Mouse (Mus musculus) ES-E14 (cell line): ENCODE data around the gene AL732309.1. TPM values are rescaled to one million over a fixed set of nuclear protein-coding genes. Genes with fewer than 3 reads are reported as not detected.

Experiments used
- DNase-seq: peaks from one replicate; pipeline ENCODE4 v3.0.0-alpha.2; 2013; ENCODE audit warnings: low read depth, low spot score
- H3K27ac ChIP-seq: 2 replicates; pipeline ENCODE4 v1.5.1; 2012; ENCODE audit warnings: low read depth, mild to moderate bottlenecking, low read length, moderate library complexity, mixed read lengths; ENCODE audit not compliant: poor library complexity, insufficient read depth, severe bottlenecking
- H3K36me3 ChIP-seq: 2 replicates; pipeline ENCODE4 v1.6.1; 2012; ENCODE audit warnings: mild to moderate bottlenecking, low read length, moderate library complexity, mixed read lengths; ENCODE audit not compliant: control insufficient read depth, poor library complexity, insufficient read depth, severe bottlenecking
- H3K4me1 ChIP-seq, 2 experiments: fragments of 150-350 bp in 1 of 2; sonication (generic) in 1 of 2; 2 replicates each; pipeline ENCODE4 v1.6.1; 2012; ENCODE audit warnings: low read length in 2 of 2, mild to moderate bottlenecking in 1 of 2, mixed read lengths in 1 of 2; ENCODE audit not compliant: control insufficient read depth in 2 of 2, insufficient read depth in 2 of 2, poor library complexity in 1 of 2
- H3K4me3 ChIP-seq, 2 experiments: fragments of 150-350 bp in 1 of 2; sonication (generic) in 1 of 2; 2 replicates each; pipeline ENCODE4 v1.5.1; 2012; ENCODE audit warnings: low read length in 2 of 2, low read depth in 1 of 2, mild to moderate bottlenecking in 1 of 2, mixed read lengths in 1 of 2; ENCODE audit not compliant: insufficient read depth in 1 of 2, poor library complexity in 1 of 2, severe bottlenecking in 1 of 2
- H3K9ac ChIP-seq: 2 replicates; pipeline ENCODE4 v1.6.1; 2012; ENCODE audit warnings: low read depth, mild to moderate bottlenecking, low read length, mixed read lengths; ENCODE audit not compliant: poor library complexity, insufficient read depth, severe bottlenecking
- H3K9me3 ChIP-seq: fragments of 150-350 bp; sonication (generic); 2 replicates; pipeline ENCODE4 v1.6.1; 2012; ENCODE audit warnings: low read depth, mild to moderate bottlenecking, low read length; ENCODE audit not compliant: control insufficient read depth, insufficient read depth
- CHD2 ChIP-seq: IDR thresholded peaks from 2 replicates; pipeline ENCODE4 v1.6.1; 2014; ENCODE audit warnings: mild to moderate bottlenecking, low read depth, low read length, inconsistent platforms
- HCFC1 ChIP-seq: IDR thresholded peaks from 2 replicates; pipeline ENCODE4 v1.6.1; 2012; ENCODE audit warnings: low read length, inconsistent platforms, borderline replicate concordance; ENCODE audit not compliant: insufficient read depth
- MAFK ChIP-seq: IDR thresholded peaks from 2 replicates; pipeline ENCODE4 v1.6.1; 2014; ENCODE audit warnings: mild to moderate bottlenecking, low read depth, low read length, inconsistent platforms; ENCODE audit not compliant: insufficient read depth
- ZC3H11A ChIP-seq: IDR thresholded peaks from 2 replicates; pipeline ENCODE4 v1.6.1; 2012; ENCODE audit warnings: low read depth, mild to moderate bottlenecking, inconsistent platforms, low read length, borderline replicate concordance
- ZNF384 ChIP-seq: IDR thresholded peaks from 2 replicates; pipeline ENCODE4 v1.6.1; 2012; ENCODE audit warnings: low read depth, low read length, inconsistent platforms
- in situ Hi-C, 2 experiments: fragments of 600-800 bp; cut with MboI; formaldehyde crosslinking; loops; one replicate each; pipeline ENCODE4 v1.15.1; 2025; ENCODE audit warnings: low sequenced_read_pairs in 2 of 2, inconsistent platforms in 1 of 2; ENCODE audit not compliant: unreplicated experiment in 2 of 2
- total RNA-seq: library from RNA; depleted of rRNA; stranded (reverse); fragments of 300-350 nt; gene quantifications from 2 replicates; pipeline ENCODE4 v1.2.3, GENCODE M21; 2012

Gene AL732309.1
- total RNA-seq, 1 experiment: 14.5 TPM

- no peak overlapping the region for H3K27ac ChIP-seq
Measured at GRCm38 (mm10) chr2:25265897-25266656, 19.4 kb upstream of the AL732309.1 start.

GRCm38 (mm10) chr2:25264851-25265250 is 18.2 kb upstream of the AL732309.1 start:
- H3K4me1 ChIP-seq: peaks cover 0 to 12% of the 10 kb centered on the region in 2 experiments; a peak in 1 of 4 replicates
- TF ChIP-seq CHD2 (no peak), ZC3H11A (no peak), HCFC1 (no peak), ZNF384 (no peak), MAFK (no peak)
- H3K36me3 ChIP-seq: peaks cover 10% of the 10 kb centered on the region; the same call in 1 of the 2 replicates

More at GRCm38 (mm10) chr2:25265897-25266656, 19.4 kb upstream of the AL732309.1 start:
- TF ChIP-seq CHD2: no peak
- DNase-seq: no peak
- Histone ChIP-seq H3K9me3 (no peaks in the 10 kb centered on the region), H3K9ac (0 out of 2 replicates have a peak overlapping the region, but pooled peaks have one; percentile 14), H3K4me1 (peaks cover 0 to 12% of the 10 kb centered on the region in 2 experiments; a peak in 2 of 4 replicates), H3K4me3 (peak overlapping the region in 1 of 2 experiments; percentile 4; a peak in 1 of 4 replicates), H3K36me3 (peaks cover 15% of the 10 kb centered on the region)
- in situ Hi-C loops: no loop called here

GRCm38 (mm10) chr2:25264286-25264660 is 17.6 kb upstream of the AL732309.1 start:
- in situ Hi-C loops: no loop called here
- TF ChIP-seq HCFC1 (no peak), ZC3H11A (no peak), MAFK (no peak), ZNF384 (no peak), CHD2 (no peak)
- H3K9ac ChIP-seq: peak overlapping the region; percentile 28

More at GRCm38 (mm10) chr2:25264851-25265250, 18.2 kb upstream of the AL732309.1 start:
- DNase-seq: no peak
- in situ Hi-C loops: no loop called here
- Histone ChIP-seq H3K9me3 (no peaks in the 10 kb centered on the region), H3K27ac (no peak overlapping the region), H3K4me3 (no peak overlapping the region; a peak in 1 of 4 replicates), H3K9ac (no peak overlapping the region)

GRCm38 (mm10) chr2:25263623-25264285 is 17.1 kb upstream of the AL732309.1 start:
- Histone ChIP-seq H3K36me3 (peaks cover 2% of the 10 kb centered on the region; the same call in 1 of the 2 replicates), H3K27ac (no peak overlapping the region), H3K4me3 (peak overlapping the region; percentile 87 to 90), H3K9ac (peak overlapping the region; percentile 86), H3K4me1 (peaks cover 0 to 12% of the 10 kb centered on the region in 2 experiments; a peak in 1 of 4 replicates), H3K9me3 (no peaks in the 10 kb centered on the region)
- in situ Hi-C loops: no loop called here
- TF ChIP-seq CHD2 (no peak), ZNF384 (no peak), HCFC1 (no peak), ZC3H11A (no peak), MAFK (no peak)
- DNase-seq: no peak

More at GRCm38 (mm10) chr2:25264286-25264660, 17.6 kb upstream of the AL732309.1 start:
- Histone ChIP-seq H3K36me3 (peaks cover 7% of the 10 kb centered on the region; the same call in 1 of the 2 replicates), H3K4me1 (peaks cover 0 to 12% of the 10 kb centered on the region in 2 experiments; a peak in 1 of 4 replicates), H3K27ac (no peak overlapping the region), H3K9me3 (no peaks in the 10 kb centered on the region), H3K4me3 (peak overlapping the region in 1 of 2 experiments; percentile 90; a peak in 1 of 4 replicates)
- DNase-seq: no peak
